Mouse (Mus musculus): ENCODE data around the gene Trim14. TPM values are rescaled to one million over a fixed set of nuclear protein-coding genes. Genes with fewer than 3 reads are reported as not detected.

The Trim14 gene
- total and polyA plus RNA-seq, 2 experiments from 2014 or later = 1.2 to 1.5 TPM

DNA sequence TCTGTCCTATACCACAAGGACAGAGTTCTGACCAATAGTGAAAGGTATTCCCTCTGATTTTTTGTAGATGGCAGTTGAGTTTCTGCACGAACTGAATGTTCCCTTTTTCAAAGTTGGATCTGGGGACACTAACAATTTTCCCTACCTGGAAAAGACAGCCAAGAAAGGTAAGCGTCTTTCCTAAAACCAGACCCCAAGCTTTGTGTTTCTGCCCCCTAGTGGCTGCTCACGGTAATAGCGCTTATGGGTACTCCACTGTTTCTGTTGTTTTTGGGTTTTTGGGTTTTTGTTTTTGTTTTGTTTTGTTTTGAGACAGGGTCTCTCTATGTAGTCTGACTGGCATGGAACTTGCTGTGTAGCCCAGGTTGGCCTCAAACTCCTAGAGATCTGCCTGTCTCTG, 37.0 kb downstream of the Trim14 start:
- Histone ChIP-seq H3K4me1 (ENCODE audit: insufficient read depth, low read length) (no peaks in the 10 kb centered on the region), H3K4me2 (ENCODE audit: low read depth, low read length) (no peak overlapping the region), H3K27ac (no peak overlapping the region), H3K4me3 (ENCODE audit: low read length) (no peak overlapping the region), H3K36me3 (ENCODE audit: insufficient read depth, low read length) (peaks cover 22% of the 10 kb centered on the region), H3K9me3 (ENCODE audit: low read length) (no peaks in the 10 kb centered on the region), H3K9ac (replicated peaks; ENCODE audit: low read length) (no peak overlapping the region), H3K27me3 (ENCODE audit: insufficient read depth, low read length) (no peaks in the 10 kb centered on the region)
- peak; percentile 85 for TF ChIP-seq CTCF (IDR thresholded peaks at IDR 0.05; ENCODE audit: low read depth)
- 9% methylated on average over 4 of the region's 4 CpGs for WGBS
- DNase-seq (ENCODE audit: low spot score) (peak; percentile 62), ATAC-seq (no peak)

DNA sequence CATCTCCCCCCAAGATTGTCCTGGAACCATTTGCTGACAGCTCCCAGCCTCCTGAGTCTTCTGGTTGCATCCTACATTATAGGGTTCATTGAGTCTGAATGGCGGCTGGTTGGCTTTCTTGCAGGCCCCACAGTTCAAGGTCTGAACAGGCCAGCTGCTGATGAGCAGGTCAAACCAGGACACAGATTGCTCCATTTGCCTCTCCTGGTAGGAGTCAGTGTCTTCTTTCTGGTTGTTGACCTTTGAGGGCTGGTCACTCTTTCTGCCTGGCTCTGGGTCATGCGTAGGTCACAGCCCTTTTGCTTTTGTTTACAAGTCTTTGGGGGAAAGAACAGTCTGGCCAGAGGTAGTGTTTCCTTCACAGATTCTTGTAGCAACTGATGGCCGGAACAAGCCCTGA, 37.4 kb downstream of the Trim14 start:
- no peaks in the 10 kb centered on the region for H3K9me3 ChIP-seq (ENCODE audit: low read length)
- H3K4me3 ChIP-seq (ENCODE audit: low read length) = no peak overlapping the region
- H3K36me3 ChIP-seq (ENCODE audit: insufficient read depth, low read length) = peaks cover 25% of the 10 kb centered on the region
- 58% methylated on average over 3 of the region's 3 CpGs for WGBS
- no peak overlapping the region for H3K27ac ChIP-seq
- H3K9ac ChIP-seq (replicated peaks; ENCODE audit: low read length) = no peak overlapping the region
- H3K27me3 ChIP-seq (ENCODE audit: insufficient read depth, low read length) = no peaks in the 10 kb centered on the region
- no peaks in the 10 kb centered on the region for H3K4me1 ChIP-seq (ENCODE audit: insufficient read depth, low read length)
- DNase-seq (ENCODE audit: low spot score) = no peak
- ATAC-seq = no peak
- no peak for TF ChIP-seq CTCF (IDR thresholded peaks at IDR 0.05; ENCODE audit: low read depth)
- H3K4me2 ChIP-seq (ENCODE audit: low read depth, low read length) = no peak overlapping the region

DNA sequence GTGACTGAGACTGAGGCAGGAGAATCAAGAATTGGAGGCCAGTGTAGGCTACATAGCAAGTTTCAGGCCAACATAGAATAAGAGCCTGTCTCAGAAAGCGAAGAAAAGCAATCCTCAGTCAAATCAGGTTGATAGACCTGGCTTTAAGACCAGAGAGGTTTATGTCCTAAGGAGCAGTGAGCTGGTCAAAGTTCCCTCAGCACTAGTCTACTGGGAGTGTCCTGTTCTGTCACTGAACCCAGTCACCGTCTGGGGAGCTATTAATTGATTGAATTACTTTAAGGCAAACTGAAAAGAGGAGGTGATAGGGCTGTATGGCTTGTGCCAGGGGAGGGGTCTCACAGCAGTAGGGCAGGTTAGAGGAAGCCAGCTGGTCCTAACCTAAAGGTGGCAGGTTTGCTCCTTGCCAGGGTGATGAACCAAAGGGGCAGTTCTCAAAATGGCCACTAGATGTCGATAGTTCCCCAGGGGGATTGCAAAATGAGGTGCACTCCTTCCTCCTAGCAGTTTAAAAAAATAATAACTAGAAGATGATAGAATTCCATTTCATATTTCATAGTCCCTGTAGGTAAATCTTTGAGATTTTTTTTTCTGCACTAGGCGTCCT, 38.6 kb downstream of the Trim14 start:
- peaks cover 30% of the 10 kb centered on the region for H3K36me3 ChIP-seq (ENCODE audit: insufficient read depth, low read length)
- WGBS = 51% methylated on average over 4 of the region's 4 CpGs
- H3K9me3 ChIP-seq (ENCODE audit: low read length) = no peaks in the 10 kb centered on the region
- ATAC-seq = no peak
- peak; percentile 96 for TF ChIP-seq CTCF (IDR thresholded peaks at IDR 0.05; ENCODE audit: low read depth)
- no peak overlapping the region for H3K4me3 ChIP-seq (ENCODE audit: low read length)
- H3K9ac ChIP-seq (replicated peaks; ENCODE audit: low read length) = no peak overlapping the region
- H3K27ac ChIP-seq = no peak overlapping the region
- H3K4me1 ChIP-seq (ENCODE audit: insufficient read depth, low read length) = no peaks in the 10 kb centered on the region
- peak; percentile 71 for DNase-seq (ENCODE audit: low spot score)
- no peaks in the 10 kb centered on the region for H3K27me3 ChIP-seq (ENCODE audit: insufficient read depth, low read length)
- H3K4me2 ChIP-seq (ENCODE audit: low read depth, low read length) = no peak overlapping the region

DNA sequence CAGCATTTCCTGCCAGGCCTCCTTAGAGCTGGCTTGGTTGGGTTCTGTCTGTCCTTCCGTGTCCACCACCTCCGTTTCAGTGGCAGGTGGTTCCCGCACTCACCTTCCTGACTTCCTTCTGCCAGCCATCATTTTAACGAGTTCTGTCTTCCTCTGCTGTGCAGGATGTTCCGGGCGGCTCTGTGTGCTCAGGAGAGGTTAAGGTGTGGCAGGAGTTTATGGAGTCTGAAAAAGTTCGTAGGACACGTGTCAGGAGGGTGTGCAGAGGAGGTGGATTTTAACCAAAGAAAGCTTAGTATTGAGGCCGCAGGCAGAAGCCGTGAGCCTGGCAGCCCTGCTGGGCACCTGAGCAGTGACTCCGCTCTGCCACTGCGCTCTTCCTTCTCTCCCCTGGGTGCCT, 40.4 kb downstream of the Trim14 start:
- no peak overlapping the region for H3K27ac ChIP-seq
- no peak for ATAC-seq
- H3K4me1 ChIP-seq (ENCODE audit: insufficient read depth, low read length) = no peaks in the 10 kb centered on the region
- H3K9ac ChIP-seq (replicated peaks; ENCODE audit: low read length) = no peak overlapping the region
- WGBS = 90% methylated on average over 12 of the region's 12 CpGs
- H3K27me3 ChIP-seq (ENCODE audit: insufficient read depth, low read length) = no peaks in the 10 kb centered on the region
- DNase-seq (ENCODE audit: low spot score) = no peak
- no peak overlapping the region for H3K4me2 ChIP-seq (ENCODE audit: low read depth, low read length)
- no peak overlapping the region for H3K4me3 ChIP-seq (ENCODE audit: low read length)
- TF ChIP-seq CTCF (IDR thresholded peaks at IDR 0.05; ENCODE audit: low read depth) = no peak
- H3K9me3 ChIP-seq (ENCODE audit: low read length) = no peaks in the 10 kb centered on the region
- peaks cover 21% of the 10 kb centered on the region for H3K36me3 ChIP-seq (ENCODE audit: insufficient read depth, low read length)

DNA sequence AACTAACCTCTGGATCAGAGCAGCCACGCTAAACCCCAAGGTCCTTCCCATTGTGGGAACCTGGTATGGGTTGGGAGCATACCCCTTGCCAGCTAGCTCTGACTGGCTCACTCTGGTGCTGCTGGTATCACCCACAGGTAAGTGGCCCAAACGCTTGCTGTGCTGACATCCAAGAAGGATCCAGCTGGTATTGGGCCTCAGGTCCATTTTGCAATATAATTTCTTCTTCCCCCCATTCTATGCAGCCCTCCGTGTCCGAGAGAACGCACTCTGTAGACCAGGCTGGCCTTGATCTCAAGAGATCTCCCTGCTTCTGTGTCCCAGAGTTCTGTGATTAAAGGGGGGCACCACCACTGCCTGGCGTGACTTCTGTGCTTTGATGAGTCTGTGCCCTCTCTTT, 42.9 kb downstream of the Trim14 start:
- Histone ChIP-seq H3K36me3 (ENCODE audit: insufficient read depth, low read length) (peaks cover 12% of the 10 kb centered on the region; the same call in 1 of the 2 replicates), H3K27ac (no peak overlapping the region), H3K4me2 (ENCODE audit: low read depth, low read length) (no peak overlapping the region), H3K9me3 (ENCODE audit: low read length) (no peaks in the 10 kb centered on the region), H3K4me1 (ENCODE audit: insufficient read depth, low read length) (no peaks in the 10 kb centered on the region), H3K4me3 (ENCODE audit: low read length) (no peak overlapping the region), H3K9ac (replicated peaks; ENCODE audit: low read length) (no peak overlapping the region), H3K27me3 (ENCODE audit: insufficient read depth, low read length) (no peaks in the 10 kb centered on the region)
- 96% methylated on average over 6 of the region's 6 CpGs for WGBS
- no peak for TF ChIP-seq CTCF (IDR thresholded peaks at IDR 0.05; ENCODE audit: low read depth)
- ATAC-seq (no peak), DNase-seq (ENCODE audit: low spot score) (no peak)

DNA sequence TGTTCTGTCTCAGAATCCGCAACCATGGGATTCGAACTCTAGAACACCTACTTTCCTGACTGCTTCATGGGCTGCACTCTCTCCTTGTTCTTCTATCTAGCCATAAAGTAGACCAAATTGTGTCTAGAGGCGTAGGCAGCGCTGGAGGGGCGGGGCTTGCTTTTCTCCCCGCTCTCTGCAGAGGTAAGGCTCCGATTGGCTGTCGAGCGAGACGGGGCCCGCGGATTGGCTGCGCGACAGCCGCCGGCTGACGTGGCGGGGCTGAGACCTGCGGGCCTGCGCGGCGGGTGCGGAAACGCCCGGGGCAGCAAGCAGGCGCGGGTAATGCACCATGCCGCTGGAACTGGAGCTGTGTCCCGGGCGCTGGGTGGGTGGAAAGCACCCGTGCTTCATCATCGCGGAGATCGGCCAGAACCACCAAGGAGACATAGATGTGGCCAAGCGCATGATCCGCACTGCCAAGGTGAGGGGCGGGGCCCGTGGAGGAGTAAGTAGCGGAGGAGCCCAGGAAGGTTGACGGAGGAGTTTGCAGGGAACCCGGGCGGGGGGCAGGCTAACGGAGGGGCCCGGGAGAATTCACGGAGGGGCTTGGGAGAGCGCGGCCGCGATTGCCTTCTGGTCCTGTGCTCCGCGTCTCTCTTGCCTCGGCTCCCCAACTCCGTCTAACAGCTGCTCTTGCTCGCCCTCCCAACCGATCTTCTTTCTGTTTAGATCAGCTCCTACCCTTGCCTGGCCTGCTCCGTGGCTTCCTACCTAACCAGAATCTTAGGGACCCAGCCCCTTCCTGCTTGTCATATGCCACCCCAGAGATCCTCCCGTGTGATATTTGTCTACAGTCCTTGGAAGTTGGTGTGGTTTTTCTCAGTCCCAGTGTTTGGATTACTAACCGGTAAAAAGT, 46.7 kb downstream of the Trim14 start, which contains the start of gene Nans:
TSS of gene Nans (plus strand) at position 221 of the 898 bp plus-strand sequence.
- DNase-seq (ENCODE audit: low spot score) = peak; percentile 96
- no peaks in the 10 kb centered on the region for H3K27me3 ChIP-seq (ENCODE audit: insufficient read depth, low read length)

More for the DNA sequence above, 46.7 kb downstream of the Trim14 start, which contains the start of gene Nans:
- WGBS = under 1% methylated on average over 57 of the region's 58 CpGs
- peak within 1 kb of the TSS; percentile 68 for H3K9ac ChIP-seq (replicated peaks; ENCODE audit: low read length)
- TF ChIP-seq CTCF (IDR thresholded peaks at IDR 0.05; ENCODE audit: low read depth) = no peak
- H3K36me3 ChIP-seq (ENCODE audit: insufficient read depth, low read length) = peaks cover 12% of the 10 kb centered on the region; the same call in 1 of the 2 replicates
- peak; percentile 98 for ATAC-seq
- H3K9me3 ChIP-seq (ENCODE audit: low read length) = no peaks in the 10 kb centered on the region
- peak within 1 kb of the TSS; percentile 68 for H3K4me3 ChIP-seq (ENCODE audit: low read length)
- H3K4me1 ChIP-seq (ENCODE audit: insufficient read depth, low read length) = no peaks in the 10 kb centered on the region
- H3K27ac ChIP-seq = peak within 1 kb of the TSS; percentile 71; the same call in 1 of the 2 replicates
- H3K4me2 ChIP-seq (ENCODE audit: low read depth, low read length) = peak within 1 kb of the TSS; percentile 84

All from hindbrain, postnatal 0 days (tissue).